Mouse (Mus musculus) kidney, embryonic 14.5 days (tissue): Measurements from ENCODE around the gene Gpr1. TPM values are rescaled to one million over a fixed set of nuclear protein-coding genes. Genes with fewer than 3 reads are reported as not detected.

Experiments used
- ATAC-seq: fragments of 200-750 bp; cut with Nextera tagmentation; 2 replicates; pipeline ENCODE4 v1.8.0; 2017; ENCODE audit warnings: moderate number of reproducible peaks, mild to moderate bottlenecking, moderate TSS enrichment, moderate library complexity; ENCODE audit not compliant: low FRiP score, low TSS enrichment
- H3K27ac ChIP-seq: fragments of 300-500 bp; sonication (generic); 2 replicates; pipeline ENCODE4 v1.5.1; 2014; ENCODE audit warnings: low read depth, mild to moderate bottlenecking, low read length, moderate library complexity, mixed read lengths
- H3K27me3 ChIP-seq: fragments of 300-500 bp; sonication (generic); 2 replicates; pipeline ENCODE4 v1.6.1; 2014; ENCODE audit warnings: mild to moderate bottlenecking, low read length; ENCODE audit not compliant: control insufficient read depth, insufficient read depth
- H3K36me3 ChIP-seq: fragments of 300-500 bp; sonication (generic); 2 replicates; pipeline ENCODE4 v1.6.1; 2014; ENCODE audit warnings: low read length, mixed read lengths; ENCODE audit not compliant: control insufficient read depth, insufficient read depth
- H3K4me1 ChIP-seq: fragments of 300-500 bp; sonication (generic); 2 replicates; pipeline ENCODE4 v1.6.1; 2014; ENCODE audit warnings: low read length, mixed read lengths; ENCODE audit not compliant: control insufficient read depth, insufficient read depth
- H3K4me2 ChIP-seq: fragments of 300-500 bp; sonication (generic); replicated peaks from 2 replicates; pipeline ENCODE4 v1.6.1; 2014; ENCODE audit warnings: low read depth, mild to moderate bottlenecking, low read length
- H3K4me3 ChIP-seq: fragments of 300-500 bp; sonication (generic); 2 replicates; pipeline ENCODE4 v1.5.1; 2014; ENCODE audit warnings: mild to moderate bottlenecking, low read length
- H3K9ac ChIP-seq: fragments of 300-500 bp; sonication (generic); 2 replicates; pipeline ENCODE4 v1.6.1; 2014; ENCODE audit warnings: low read depth, mild to moderate bottlenecking, low read length, moderate library complexity
- H3K9me3 ChIP-seq: fragments of 300-500 bp; sonication (generic); 2 replicates; pipeline ENCODE4 v1.6.1; 2016; ENCODE audit warnings: low read length; ENCODE audit not compliant: control insufficient read depth
- WGBS: fragments of 180-500 bp; shearing (Covaris S2); extraction: QIAGEN DNeasy Blood & Tissue Kit; methylation state at CpG from one replicate; pipeline ENCODE4 v1.1.7; 2014; 5-methylcytosine and 5-hydroxymethylcytosine counted together
- polyA plus RNA-seq: library from polyadenylated mRNA; unstranded; fragments of >200 nt; fragmentation: Nextera tagmentation; extraction: Ambion mirVana; gene quantifications from 2 replicates; pipeline ENCODE4 v1.2.1, GENCODE M21; 2014

Gene Gpr1
- polyA plus RNA-seq, 1 experiment from 2014 or later: 0.28 TPM

DNA sequence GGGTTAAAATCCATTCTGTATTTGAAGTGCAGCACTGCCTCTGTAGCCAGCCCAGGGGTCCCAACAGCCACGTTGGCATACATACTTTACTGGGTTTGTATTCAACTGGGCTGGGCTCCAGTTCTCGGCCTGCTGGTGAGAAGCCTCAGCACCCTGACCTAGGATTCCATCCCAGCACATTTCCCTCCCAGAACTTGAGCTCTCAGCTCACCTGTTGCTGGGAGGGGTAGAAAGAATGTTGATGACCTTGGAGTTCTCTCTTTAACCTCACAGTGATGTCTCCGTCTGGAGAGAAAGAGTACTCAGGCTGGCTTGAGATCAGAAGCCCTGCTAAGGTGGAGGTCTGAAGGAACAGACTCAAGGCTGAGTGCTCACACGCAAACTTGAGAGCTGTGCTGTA lies 25.0 kb upstream of the Gpr1 start:
- Histone ChIP-seq H3K36me3 (no peaks in the 10 kb centered on the region), H3K9ac (no peak overlapping the region), H3K27ac (no peak overlapping the region), H3K4me3 (no peak overlapping the region), H3K27me3 (0 out of 2 replicates have a peak, but pooled peaks cover 4% of the 10 kb centered on the region), H3K4me2 (no peak overlapping the region), H3K4me1 (no peaks in the 10 kb centered on the region), H3K9me3 (no peaks in the 10 kb centered on the region)
- 71% methylated on average over 4 of the region's 4 CpGs for WGBS
- ATAC-seq: no peak

DNA sequence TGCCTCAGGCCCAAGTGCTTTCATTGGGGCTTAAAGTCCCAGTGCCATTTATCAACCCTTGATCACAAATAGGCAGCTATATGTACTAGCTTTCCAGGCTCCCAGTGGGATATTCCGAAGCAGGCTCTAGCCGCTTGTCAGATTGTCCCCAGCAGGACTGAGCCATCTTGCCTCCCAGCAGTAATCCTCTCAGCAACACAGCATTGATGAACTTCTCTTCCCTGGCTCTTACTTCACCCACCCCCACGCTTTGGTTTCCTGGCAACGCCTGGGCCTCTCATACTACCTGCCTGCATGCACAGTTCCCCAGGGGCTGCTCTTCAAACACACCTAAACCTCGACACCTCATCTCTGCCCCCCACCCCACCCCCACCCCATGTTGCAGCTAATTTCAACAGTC lies 23.0 kb upstream of the Gpr1 start:
- ATAC-seq: no peak
- H3K9me3 ChIP-seq: no peaks in the 10 kb centered on the region
- no peak overlapping the region for H3K27ac ChIP-seq
- no peak overlapping the region for H3K9ac ChIP-seq
- H3K27me3 ChIP-seq: no peaks in the 10 kb centered on the region
- WGBS: 32% methylated on average over 5 of the region's 5 CpGs
- H3K4me3 ChIP-seq: no peak overlapping the region
- no peak overlapping the region for H3K4me2 ChIP-seq
- no peaks in the 10 kb centered on the region for H3K36me3 ChIP-seq
- no peaks in the 10 kb centered on the region for H3K4me1 ChIP-seq

DNA sequence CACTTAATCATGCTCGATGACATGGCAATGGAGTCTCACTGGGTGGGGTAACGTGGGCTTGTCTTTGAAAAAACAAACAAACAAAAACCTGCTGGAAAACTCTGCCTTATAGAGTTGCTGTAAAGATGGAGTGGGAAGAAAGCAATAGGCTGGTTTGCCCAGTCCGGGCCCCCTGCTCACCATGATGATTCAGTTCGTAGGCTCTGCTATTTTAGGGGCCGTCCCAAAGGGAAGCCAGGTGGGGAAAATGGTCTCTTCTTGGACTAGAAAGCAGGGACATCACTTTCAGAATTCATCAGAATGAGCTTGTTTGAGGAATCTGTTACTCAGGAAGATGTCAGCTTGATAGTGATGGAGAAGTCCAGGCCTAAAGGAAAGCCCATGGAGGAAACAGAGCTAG lies 12.9 kb upstream of the Gpr1 start:
- Histone ChIP-seq H3K27ac (no peak overlapping the region), H3K9ac (no peak overlapping the region), H3K9me3 (no peaks in the 10 kb centered on the region), H3K36me3 (no peaks in the 10 kb centered on the region), H3K4me1 (no peaks in the 10 kb centered on the region), H3K27me3 (no peaks in the 10 kb centered on the region), H3K4me2 (no peak overlapping the region), H3K4me3 (no peak overlapping the region)
- WGBS: 33% methylated on average over 5 of the region's 5 CpGs
- 0 out of 2 replicates have a peak, but pooled peaks have one; percentile 55 for ATAC-seq

DNA sequence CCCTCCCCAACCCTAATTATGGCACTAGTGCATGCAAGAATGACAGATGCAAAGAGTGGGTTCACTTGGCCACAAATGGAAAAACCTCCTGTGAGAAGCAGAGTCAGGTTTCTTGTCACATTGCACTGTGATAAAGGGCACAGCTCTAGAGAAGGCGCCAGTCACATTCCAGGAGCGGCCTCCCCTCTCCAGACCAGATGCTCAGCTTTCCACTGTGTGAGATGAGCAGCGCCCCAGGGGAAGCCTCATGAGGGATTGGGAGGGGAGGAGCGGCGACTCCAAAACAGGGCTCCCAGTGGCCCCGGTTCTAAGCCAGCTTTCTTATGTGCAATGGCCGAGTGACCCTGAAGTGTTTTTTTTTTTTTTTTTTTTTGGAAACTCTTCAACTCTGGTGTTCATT lies 11.5 kb upstream of the Gpr1 start:
- Histone ChIP-seq H3K36me3 (no peaks in the 10 kb centered on the region), H3K9me3 (no peaks in the 10 kb centered on the region), H3K4me1 (no peaks in the 10 kb centered on the region), H3K27ac (no peak overlapping the region), H3K9ac (no peak overlapping the region), H3K27me3 (no peaks in the 10 kb centered on the region), H3K4me3 (no peak overlapping the region), H3K4me2 (no peak overlapping the region)
- peak; percentile 75 for ATAC-seq
- 8% methylated on average over 7 of the region's 7 CpGs for WGBS

DNA sequence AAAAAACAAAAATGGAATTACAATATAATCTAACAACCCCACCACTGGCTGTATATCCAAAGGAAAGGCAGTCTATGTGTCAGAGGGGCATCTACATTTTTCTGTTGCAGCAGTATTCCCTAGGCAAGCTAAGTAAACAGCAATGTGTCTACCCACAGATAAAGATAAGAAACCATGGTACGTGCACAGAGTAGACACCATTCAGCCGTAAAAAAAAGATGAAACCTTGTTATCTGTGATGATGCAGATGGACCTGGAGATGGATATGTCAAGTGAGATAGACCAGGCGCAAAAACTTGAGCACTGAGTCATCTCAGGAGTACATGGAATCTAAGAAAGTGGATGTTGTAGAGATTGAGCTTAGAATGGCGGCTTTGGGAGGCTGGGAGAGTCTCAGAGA lies 10.7 kb upstream of the Gpr1 start:
- no peaks in the 10 kb centered on the region for H3K4me1 ChIP-seq
- no peak overlapping the region for H3K9ac ChIP-seq
- WGBS: 80% methylated on average over 4 of the region's 4 CpGs
- H3K4me3 ChIP-seq: no peak overlapping the region
- H3K4me2 ChIP-seq: no peak overlapping the region
- no peaks in the 10 kb centered on the region for H3K36me3 ChIP-seq
- H3K27ac ChIP-seq: no peak overlapping the region
- no peaks in the 10 kb centered on the region for H3K9me3 ChIP-seq
- no peak for ATAC-seq
- H3K27me3 ChIP-seq: no peaks in the 10 kb centered on the region

DNA sequence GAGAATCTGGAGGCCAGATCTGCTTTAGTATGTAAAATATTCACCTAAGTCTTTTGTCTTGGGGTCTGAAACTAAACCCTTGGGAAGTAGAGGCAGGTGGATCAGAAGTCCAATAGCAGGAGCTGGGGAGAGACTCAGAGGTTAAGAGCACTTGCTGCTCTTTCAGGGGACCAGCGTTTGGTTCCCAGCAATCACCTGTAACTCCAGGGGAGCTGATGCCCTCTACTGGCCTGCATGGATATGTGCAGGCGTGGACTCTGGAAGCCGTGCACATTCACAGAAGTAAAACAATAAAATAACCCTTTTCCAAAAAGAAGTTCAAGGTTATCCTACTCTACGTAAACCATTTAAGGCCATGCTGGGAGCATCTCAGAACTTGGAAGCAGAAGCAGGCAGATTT lies 4.9 kb upstream of the Gpr1 start:
- 95% methylated on average over 4 of the region's 4 CpGs for WGBS
- Histone ChIP-seq H3K27ac (no peak overlapping the region), H3K36me3 (no peaks in the 10 kb centered on the region), H3K9ac (no peak overlapping the region), H3K4me2 (no peak overlapping the region), H3K9me3 (no peaks in the 10 kb centered on the region), H3K4me3 (no peak overlapping the region), H3K27me3 (no peaks in the 10 kb centered on the region), H3K4me1 (no peaks in the 10 kb centered on the region)
- ATAC-seq: no peak

DNA sequence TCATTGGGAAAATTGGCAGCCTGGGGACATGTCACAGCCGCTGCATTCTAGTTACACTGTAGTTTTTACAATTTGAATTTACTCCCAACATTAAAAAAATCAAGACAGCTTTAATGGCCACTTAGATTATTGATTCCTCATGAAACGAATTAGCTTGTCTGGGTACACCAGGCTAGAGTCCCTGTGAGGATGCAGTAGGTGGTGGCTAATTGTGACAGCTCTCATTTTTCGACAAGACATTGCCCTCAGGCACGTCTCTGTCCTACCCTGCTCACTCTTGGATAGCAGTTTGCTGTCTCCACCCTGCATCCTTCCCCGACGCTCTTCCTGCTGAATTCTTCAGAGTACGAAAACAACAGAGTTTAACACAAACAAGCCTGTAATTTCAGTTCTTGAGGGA lies 288 bp upstream of the Gpr1 start:
- no peak overlapping the region for H3K4me3 ChIP-seq
- H3K4me1 ChIP-seq: no peaks in the 10 kb centered on the region
- ATAC-seq: no peak
- H3K27ac ChIP-seq: no peak overlapping the region
- 42% methylated on average over 7 of the region's 7 CpGs for WGBS
- H3K36me3 ChIP-seq: no peaks in the 10 kb centered on the region
- H3K27me3 ChIP-seq: no peaks in the 10 kb centered on the region
- H3K4me2 ChIP-seq: no peak overlapping the region
- no peaks in the 10 kb centered on the region for H3K9me3 ChIP-seq
- H3K9ac ChIP-seq: no peak overlapping the region

DNA sequence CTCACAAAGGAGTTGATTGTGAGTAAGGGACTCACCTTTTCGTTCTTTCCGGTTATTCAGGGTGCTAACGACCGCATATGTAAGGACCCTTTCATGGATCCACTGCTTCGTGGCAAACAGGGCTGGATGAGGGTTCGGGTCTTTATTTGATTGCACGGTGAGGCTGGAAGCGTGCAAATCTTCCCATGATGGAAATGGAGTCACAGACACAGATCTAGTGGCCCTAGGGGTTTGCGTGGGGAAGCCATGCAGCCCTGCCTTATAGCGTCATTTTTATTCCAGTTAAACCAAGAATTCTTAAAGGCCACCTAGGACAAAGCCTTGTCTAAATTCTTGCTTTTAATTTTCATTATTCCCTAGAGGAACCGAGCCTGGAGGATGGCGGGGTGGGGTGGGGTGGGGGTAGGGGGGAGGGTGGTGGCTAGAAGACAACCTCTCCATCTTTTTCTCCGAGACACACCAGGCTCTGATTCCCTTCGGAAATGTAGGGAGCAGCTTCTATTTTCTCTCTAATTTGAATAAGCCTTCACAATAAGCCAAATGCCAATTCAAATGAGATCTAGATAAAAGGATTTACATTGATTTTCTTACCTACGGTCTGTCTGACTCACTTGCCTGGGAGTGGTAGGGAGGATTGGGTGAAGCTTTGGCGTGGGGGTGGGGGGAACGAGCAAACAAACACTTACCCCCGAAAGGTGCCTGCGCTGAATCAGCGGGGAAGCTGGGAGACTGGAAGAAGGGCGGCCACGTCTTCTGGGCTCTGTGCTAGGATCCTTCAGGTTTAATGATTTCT lies 669 bp downstream of the Gpr1 start:
- no peak overlapping the region for H3K27ac ChIP-seq
- no peak overlapping the region for H3K9ac ChIP-seq
- H3K27me3 ChIP-seq: no peaks in the 10 kb centered on the region
- ATAC-seq: no peak
- WGBS: 24% methylated on average over 22 of the region's 22 CpGs
- H3K4me3 ChIP-seq: 0 out of 2 replicates have a peak overlapping the region, but pooled peaks have one; percentile 1
- no peaks in the 10 kb centered on the region for H3K4me1 ChIP-seq
- H3K36me3 ChIP-seq: no peaks in the 10 kb centered on the region
- H3K9me3 ChIP-seq: no peaks in the 10 kb centered on the region
- no peak overlapping the region; the same call in 1 of the 2 replicates for H3K4me2 ChIP-seq

DNA sequence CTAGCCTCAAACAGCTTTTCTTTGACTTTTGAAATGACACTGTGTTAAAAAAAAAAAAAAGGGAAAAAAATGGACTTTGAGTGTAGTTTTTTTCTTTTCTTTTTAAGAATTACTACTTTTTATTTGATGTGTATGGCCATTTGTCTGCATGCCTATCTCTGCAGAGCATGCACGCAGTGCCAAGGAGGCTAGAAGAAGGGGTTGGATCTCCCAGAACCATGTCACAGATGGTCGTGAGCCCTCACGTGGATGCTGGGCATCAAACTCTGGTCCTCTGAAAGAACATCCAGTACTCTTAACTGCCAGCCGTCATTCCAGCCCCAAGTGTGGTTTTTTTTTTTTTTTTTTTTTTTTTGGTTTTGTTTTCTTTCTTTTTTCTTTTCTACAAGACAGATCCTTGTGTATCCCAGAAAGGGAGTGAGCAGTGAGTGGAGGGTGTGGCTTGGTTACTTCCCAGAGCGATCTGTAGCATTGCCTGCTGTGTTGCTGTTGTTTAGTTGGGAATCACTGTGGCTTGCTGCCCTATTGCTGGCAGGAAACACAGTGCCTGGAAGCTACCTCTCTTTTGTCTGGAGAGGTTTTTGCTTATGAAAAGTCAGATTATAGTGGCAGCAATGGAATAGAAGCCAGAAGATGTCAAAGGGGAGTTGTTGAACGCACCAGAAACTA lies 4.3 kb downstream of the Gpr1 start:
- Histone ChIP-seq H3K9ac (no peak overlapping the region), H3K4me3 (no peak overlapping the region), H3K36me3 (no peaks in the 10 kb centered on the region), H3K4me1 (no peaks in the 10 kb centered on the region), H3K27ac (no peak overlapping the region), H3K9me3 (no peaks in the 10 kb centered on the region), H3K27me3 (no peaks in the 10 kb centered on the region), H3K4me2 (no peak overlapping the region)
- no peak for ATAC-seq
- WGBS: 36% methylated on average over 6 of the region's 6 CpGs
